Mouse (Mus musculus) cerebellum, adult 2 months (tissue): ENCODE results near the gene Popdc3.

Experiments used
- CTCF ChIP-seq: fragments of 200-500 bp; IDR thresholded peaks from 2 replicates; pipeline ENCODE4 v1.5.1; 2011; ENCODE audit warnings: low read depth, mild to moderate bottlenecking, control low read depth, low read length, moderate library complexity, borderline replicate concordance; ENCODE audit not compliant: insufficient read depth
- POLR2A ChIP-seq: fragments of 200-500 bp; IDR thresholded peaks from 2 replicates; pipeline ENCODE4 v1.6.1; 2011; ENCODE audit warnings: low read length, control low read depth, borderline replicate concordance; ENCODE audit not compliant: insufficient read depth

DNA sequence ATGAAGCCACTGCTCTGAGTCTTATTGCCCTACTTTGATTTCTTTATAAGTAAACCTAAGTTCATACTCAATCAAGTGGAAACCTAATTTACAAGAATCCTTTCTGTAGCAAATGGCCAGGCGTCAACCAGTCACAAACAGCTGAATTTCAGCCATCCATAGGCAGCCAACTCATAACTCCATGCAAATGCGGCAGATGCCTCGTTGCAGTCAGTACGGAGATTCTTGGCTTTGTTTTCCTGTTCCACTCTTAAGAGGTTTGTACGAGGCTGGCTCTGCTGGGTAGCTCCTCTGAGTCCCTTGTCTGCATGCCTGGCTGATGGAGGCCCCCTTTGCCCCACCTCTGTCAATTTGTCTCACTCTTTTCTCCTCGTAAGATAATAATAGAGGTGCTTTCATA, 120.6 kb downstream of the Popdc3 start:
- TF ChIP-seq CTCF (no peak), POLR2A (no peak)
